Comparison of ENCODE assay signal across 9 mouse cellular contexts in genomic region chr2:170758201-170758600, GRCm38 (mm10). TPM values are rescaled to one million over a fixed set of nuclear protein-coding genes. Genes with fewer than 3 reads are reported as not detected.
DNase-seq lines count a peak whose midpoint lies in the region; ATAC-seq lines count a peak whose summit lies in the region.
"Had no signal": no experiment of that assay in that cellular context is flagged by ENCODE, and none has a peak within 500 bp of the region (broad histone marks: within the 10 kb centered on the region; RNA-seq: fewer than 3 reads in every experiment).

No protein-coding gene starts in this region.

- intact Hi-C loops in heart, postnatal 10 days (cut with DNase I): no loop called here
- intact Hi-C loops in heart, postnatal 36 days (cut with DNase I): no loop called here

- no peak overlapping the region for H3K9ac ChIP-seq in forebrain, embryonic 15.5 days (replicated peaks)

- peak; percentile 7 to 12 for DNase-seq in heart, postnatal 10 days
- no peak for DNase-seq in heart, postnatal 36 days
- peak; percentile 8 for DNase-seq in adrenal gland, postnatal 25 days
- DNase-seq in lung, postnatal 4 days: peak; percentile 32 to 64
- DNase-seq in layer of hippocampus, postnatal 10 days (ENCODE audit: low spot score in 2 of 2): no peak
- no peak for DNase-seq in testis, postnatal 14 days (ENCODE audit: low spot score)
- DNase-seq: kidney, adult 11 months had no signal

- no peaks in the 10 kb centered on the region for H3K27me3 ChIP-seq in forebrain, embryonic 15.5 days

- H3K4me2 ChIP-seq in forebrain, embryonic 15.5 days (replicated peaks): no peak overlapping the region

- no peak overlapping the region for H3K4me3 ChIP-seq in forebrain, embryonic 15.5 days

- H3K36me3 ChIP-seq in forebrain, embryonic 15.5 days: no peaks in the 10 kb centered on the region

- peaks cover 43% of the 10 kb centered on the region for H3K4me1 ChIP-seq in forebrain, embryonic 15.5 days

- no peaks in the 10 kb centered on the region for H3K9me3 ChIP-seq in forebrain, embryonic 15.5 days

- H3K27ac ChIP-seq in forebrain, embryonic 15.5 days (replicated peaks): peak overlapping the region; percentile 87
- H3K27ac ChIP-seq: macrophage had no signal

- ATAC-seq in forebrain, embryonic 15.5 days (replicated peaks): peak; percentile 52; the same call in 1 of the 2 replicates

- 55% methylated on average over 5 of the region's 5 CpGs for WGBS in forebrain, embryonic 15.5 days

RNA-seq across cellular contexts. Expression of gene Dok5, which starts 26.6 kb away (rescaled TPM):
- under 1 TPM in 1 of 2 experiments, not detected in 1; 0.34 TPM for total RNA-seq in heart, postnatal 10 days (2021)
- total RNA-seq in heart, postnatal 36 days (2021): under 1 TPM in 1 of 2 experiments, not detected in 1; 0.14 TPM
- total RNA-seq in adrenal gland, postnatal 25 days (2021): 0.58 TPM in 1 of 2 replicates, not detected in the other
- 73.9 and 76.7 TPM in 2 replicates for polyA plus RNA-seq in forebrain, embryonic 15.5 days (2015; fragmentation: Nextera tagmentation; extraction: Ambion mirVana)
- total RNA-seq in layer of hippocampus, postnatal 10 days (2021): 10 to 100 TPM; 23.5 to 25.1 TPM
- polyA plus RNA-seq: macrophage had no signal

Comparison
In these comparisons a context has a peak if more than half of its experiments do, and no peak if none do; other contexts are left out.
1. DNase-seq: peak in heart, postnatal 10 days (2 of 2), adrenal gland, postnatal 25 days (single experiment) and lung, postnatal 4 days (2 of 2); none in heart, postnatal 36 days (0 of 2), layer of hippocampus, postnatal 10 days (0 of 2) and testis, postnatal 14 days (single experiment).
2. RNA of gene Dok5, which starts 26.6 kb away (total RNA-seq): 23.5 to 25.1 TPM in layer of hippocampus, postnatal 10 days; 0.58 TPM in adrenal gland, postnatal 25 days, 0.34 TPM in heart, postnatal 10 days and 0.14 TPM in heart, postnatal 36 days; every median in the first group is over 10 times any median in the second.